8 mouse cellular contexts compared by ENCODE assay signal in the genomic region with DNA sequence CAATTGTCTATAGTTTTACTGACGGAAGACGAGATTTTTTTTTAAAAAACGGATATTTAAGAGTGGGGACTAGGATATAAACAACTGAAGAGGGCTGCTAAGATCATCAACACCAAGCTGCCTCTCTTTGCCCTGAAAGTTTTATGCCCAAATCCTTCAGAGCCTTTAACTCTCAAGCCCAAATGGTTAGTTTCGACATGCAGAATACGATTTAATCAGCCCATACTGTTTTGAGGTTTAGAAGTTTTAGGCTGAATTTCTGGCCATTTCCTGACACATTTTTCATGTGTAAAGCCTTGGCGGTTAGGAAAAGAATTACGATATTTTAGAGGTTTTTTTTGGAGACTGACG. TPM values are rescaled to one million over a fixed set of nuclear protein-coding genes. Genes with fewer than 3 reads are reported as not detected.
DNase-seq lines count a peak whose midpoint lies in the region; ATAC-seq lines count a peak whose summit lies in the region.

No protein-coding gene starts in this region.

- no peak for ATAC-seq in heart, embryonic 13.5 days (ENCODE audit: extremely low read depth, insufficient number of reproducible peaks, low FRiP score, low TSS enrichment)
- ATAC-seq in activated CD4-positive, CD25-positive, alpha-beta regulatory T cell, adult 4 months = peak; percentile 20
- peak; percentile 25; the same call in 1 of the 2 replicates for ATAC-seq in hindbrain, embryonic 11.5 days (ENCODE audit: low FRiP score)
- ATAC-seq in megakaryocyte progenitor cell, adult 5-6 weeks (replicated peaks; ENCODE audit: poor library complexity) = peak; percentile 7; the same call in 1 of the 2 replicates

- H3K9me3 ChIP-seq in heart, embryonic 13.5 days = no peaks in the 10 kb centered on the region
- H3K9me3 ChIP-seq in hindbrain, embryonic 11.5 days (ENCODE audit: control insufficient read depth, low read length) = no peaks in the 10 kb centered on the region

- intact Hi-C loops in heart, postnatal 25 days (cut with DNase I) = loop anchor here (5.0 kb wide), 2 partner anchors 36 to 69 kb away; a partner anchor contains a TSS

- H3K4me2 ChIP-seq in heart, embryonic 13.5 days = peak overlapping the region; percentile 78
- peak overlapping the region; percentile 35 for H3K4me2 ChIP-seq in hindbrain, embryonic 11.5 days (replicated peaks; ENCODE audit: low read depth, low read length)

- 49% methylated on average over 8 of the region's 8 CpGs for WGBS in heart, embryonic 13.5 days
- WGBS in hindbrain, embryonic 11.5 days = 48% methylated on average over 8 of the region's 8 CpGs

- H3K27me3 ChIP-seq in heart, embryonic 13.5 days (replicated peaks) = no peaks in the 10 kb centered on the region
- H3K27me3 ChIP-seq in hindbrain, embryonic 11.5 days (ENCODE audit: control insufficient read depth, insufficient read depth, low read length) = no peaks in the 10 kb centered on the region

- H3K4me1 ChIP-seq in heart, embryonic 13.5 days = peaks cover 28% of the 10 kb centered on the region
- no peaks in the 10 kb centered on the region for H3K4me1 ChIP-seq in hindbrain, embryonic 11.5 days (replicated peaks; ENCODE audit: control insufficient read depth, insufficient read depth, low read length)

- no peak for DNase-seq in heart, postnatal 25 days (ENCODE audit: low spot score)
- no peak for DNase-seq in hindbrain, embryonic 11.5 days (ENCODE audit: low spot score)
- no peak for DNase-seq in frontal cortex, postnatal 25 days (ENCODE audit: low spot score in 2 of 2)
- DNase-seq in layer of hippocampus, adult 8-10 months (ENCODE audit: low spot score in 2 of 2) = no peak
- no peak for DNase-seq in thymus, postnatal 25 days

- H3K36me3 ChIP-seq in heart, embryonic 13.5 days = peaks cover 2% of the 10 kb centered on the region; the same call in 1 of the 2 replicates
- H3K36me3 ChIP-seq in hindbrain, embryonic 11.5 days (ENCODE audit: control insufficient read depth, insufficient read depth, low read length) = no peaks in the 10 kb centered on the region

- H3K4me3 ChIP-seq in heart, embryonic 13.5 days = peak overlapping the region; percentile 88
- peak overlapping the region; percentile 89 for H3K4me3 ChIP-seq in hindbrain, embryonic 11.5 days (ENCODE audit: low read depth, low read length)

- peak overlapping the region; percentile 86; the same call in 1 of the 2 replicates for H3K27ac ChIP-seq in heart, embryonic 13.5 days (replicated peaks)
- H3K27ac ChIP-seq in hindbrain, embryonic 11.5 days (ENCODE audit: low read depth, low read length) = no peak overlapping the region

- peak overlapping the region; percentile 96 for H3K9ac ChIP-seq in heart, embryonic 13.5 days
- H3K9ac ChIP-seq in hindbrain, embryonic 11.5 days (ENCODE audit: low read depth, low read length) = no peak overlapping the region; the same call in 1 of the 2 replicates

RNA-seq across cellular contexts. Expression of a gene that starts 0.3 kb away (rescaled TPM):
- 28.1 and 31.8 TPM in 2 replicates for polyA plus RNA-seq in heart, embryonic 13.5 days (2015; fragmentation: Nextera tagmentation; extraction: Ambion mirVana)
- 10 to 100 TPM; 12.1 to 12.7 TPM for total RNA-seq in heart, postnatal 25 days (2021)
- 10 to 100 TPM; 77.3 to 77.5 TPM for polyA plus RNA-seq in activated CD4-positive, CD25-positive, alpha-beta regulatory T cell, adult 4 months (2017; shearing (Covaris generic))
- 61.6 and 64.9 TPM in 2 replicates for polyA plus RNA-seq in hindbrain, embryonic 11.5 days (2014; fragmentation: Nextera tagmentation; extraction: Ambion mirVana)
- total RNA-seq in megakaryocyte progenitor cell, adult 5-6 weeks (2015) = 53.4 and 70.1 TPM in 2 replicates
- total RNA-seq in megakaryocyte progenitor cell, adult 5-6 weeks (2017) = 55.6 and 102 TPM in 2 replicates
- 10 to 100 TPM; 39.2 to 56.3 (median 48.3) TPM for total RNA-seq in layer of hippocampus, adult 8-10 months (2022)

RNA-seq across cellular contexts. Expression of a gene that starts 38.0 kb away (rescaled TPM):
- polyA plus RNA-seq in heart, embryonic 13.5 days (2015; fragmentation: Nextera tagmentation; extraction: Ambion mirVana) = 476 and 518 TPM in 2 replicates
- 100 to 1,000 TPM; 235 to 260 TPM for total RNA-seq in heart, postnatal 25 days (2021)
- polyA plus RNA-seq in activated CD4-positive, CD25-positive, alpha-beta regulatory T cell, adult 4 months (2017; shearing (Covaris generic)) = 100 to 1,000 TPM; 259 to 332 TPM
- 706 TPM in 2 replicates for polyA plus RNA-seq in hindbrain, embryonic 11.5 days (2014; fragmentation: Nextera tagmentation; extraction: Ambion mirVana)
- total RNA-seq in megakaryocyte progenitor cell, adult 5-6 weeks (2015) = 260 and 261 TPM in 2 replicates
- 259 and 284 TPM in 2 replicates for total RNA-seq in megakaryocyte progenitor cell, adult 5-6 weeks (2017)
- 100 to 1,000 TPM; 137 to 180 (median 153) TPM for total RNA-seq in layer of hippocampus, adult 8-10 months (2022)

RNA-seq across cellular contexts. Expression of a gene that starts 39.6 kb away (rescaled TPM):
- 5.9 and 6.1 TPM in 2 replicates for polyA plus RNA-seq in heart, embryonic 13.5 days (2015; fragmentation: Nextera tagmentation; extraction: Ambion mirVana)
- total RNA-seq in heart, postnatal 25 days (2021) = 1 to 10 TPM; 4.0 to 4.6 TPM
- 1 to 10 TPM; 3.5 to 7.4 TPM for polyA plus RNA-seq in activated CD4-positive, CD25-positive, alpha-beta regulatory T cell, adult 4 months (2017; shearing (Covaris generic))
- polyA plus RNA-seq in hindbrain, embryonic 11.5 days (2014; fragmentation: Nextera tagmentation; extraction: Ambion mirVana) = 10.5 and 13.1 TPM in 2 replicates
- 19.7 and 21.3 TPM in 2 replicates for total RNA-seq in megakaryocyte progenitor cell, adult 5-6 weeks (2015)
- 17.4 and 18.4 TPM in 2 replicates for total RNA-seq in megakaryocyte progenitor cell, adult 5-6 weeks (2017)
- total RNA-seq in layer of hippocampus, adult 8-10 months (2022) = 10 to 100 TPM; 11.2 to 16.1 (median 14.8) TPM
